Mouse (Mus musculus) CH12.LX (cell line): ENCODE data around the gene Rab42. TPM values are rescaled to one million over a fixed set of nuclear protein-coding genes. Genes with fewer than 3 reads are reported as not detected.

Source experiments
- DNase-seq: peaks from one replicate; pipeline ENCODE4 v3.0.0-alpha.2; 2013; ENCODE audit errors: extremely low read depth
- H3K27ac ChIP-seq: 2 replicates; pipeline ENCODE4 v1.5.1; 2012; ENCODE audit warnings: low read depth, mild to moderate bottlenecking, control low read depth, moderate library complexity; ENCODE audit not compliant: insufficient read depth
- H3K27me3 ChIP-seq: replicated peaks from 2 replicates; pipeline ENCODE3; 2012; ENCODE audit warnings: inconsistent platforms
- H3K36me3 ChIP-seq, 2 experiments: replicated peaks in 1 of 2; 2 replicates each; pipeline versions ENCODE3 to v1.6.1; 2012; ENCODE audit warnings: inconsistent platforms in 1 of 2, low read length in 1 of 2, mild to moderate bottlenecking in 1 of 2, mixed read lengths in 1 of 2, moderate library complexity in 1 of 2; ENCODE audit not compliant: control insufficient read depth in 1 of 2, insufficient read depth in 1 of 2
- H3K4me1 ChIP-seq, 2 experiments: 2 replicates each; pipeline ENCODE4 v1.6.1; 2012; ENCODE audit warnings: inconsistent platforms in 1 of 2, moderate library complexity in 1 of 2; ENCODE audit not compliant: insufficient read depth in 2 of 2, control insufficient read depth in 1 of 2
- H3K4me2 ChIP-seq: 2 replicates; pipeline ENCODE4 v1.6.1; 2012; ENCODE audit warnings: low read depth, mild to moderate bottlenecking, control low read depth; ENCODE audit not compliant: poor library complexity, insufficient read depth, severe bottlenecking
- H3K4me3 ChIP-seq, 3 experiments: fragments of 150-350 bp in 1 of 3; sonication (generic) in 1 of 3; replicated peaks in 1 of 3; 2 replicates each; pipeline versions ENCODE3 to v1.5.1; 2011 to 2012; ENCODE audit warnings: low read depth in 2 of 3, low read length in 2 of 3, mild to moderate bottlenecking in 2 of 3, moderate library complexity in 2 of 3, control low read depth in 1 of 3, improper control_type of control experiment in 1 of 3, inconsistent platforms in 1 of 3, mixed read lengths in 1 of 3; ENCODE audit not compliant: poor library complexity in 1 of 3
- H3K79me2 ChIP-seq: replicated peaks from 2 replicates; pipeline ENCODE4 v1.6.1; 2012; ENCODE audit warnings: mild to moderate bottlenecking, moderate library complexity; ENCODE audit not compliant: control insufficient read depth, poor library complexity, insufficient read depth, severe bottlenecking; ENCODE audit errors: extremely low read depth
- H3K9ac ChIP-seq: 2 replicates; pipeline ENCODE4 v1.6.1; 2012; ENCODE audit warnings: low read depth, mild to moderate bottlenecking, control low read depth, moderate library complexity; ENCODE audit not compliant: insufficient read depth
- H3K9me3 ChIP-seq: replicated peaks from 2 replicates; pipeline ENCODE3; 2012; ENCODE audit warnings: low read length, inconsistent platforms, mixed read lengths
- BHLHE40 ChIP-seq: IDR thresholded peaks from 2 replicates; pipeline ENCODE4 v1.6.1; 2011; ENCODE audit warnings: mild to moderate bottlenecking, low read depth, low read length, improper control_type of control experiment
- CHD1 ChIP-seq: IDR thresholded peaks from 2 replicates; pipeline ENCODE4 v1.6.1; 2012; ENCODE audit warnings: low read depth, low read length, improper control_type of control experiment, inconsistent platforms
- CHD2 ChIP-seq: IDR thresholded peaks from 2 replicates; pipeline ENCODE4 v1.6.1; 2011; ENCODE audit warnings: low read length, improper control_type of control experiment
- CTCF ChIP-seq, 2 experiments: IDR thresholded peaks in 1 of 2; conservative IDR thresholded peaks in 1 of 2; 2 replicates each; pipeline ENCODE4 v1.5.1; 2011 to 2012; ENCODE audit warnings: low read depth in 2 of 2, low read length in 2 of 2, improper control_type of control experiment in 1 of 2, inconsistent platforms in 1 of 2, mild to moderate bottlenecking in 1 of 2, moderate library complexity in 1 of 2
- E2F4 ChIP-seq: IDR thresholded peaks from 2 replicates; pipeline ENCODE4 v1.6.1; 2011; ENCODE audit warnings: low read depth, low read length, improper control_type of control experiment; ENCODE audit not compliant: insufficient replicate concordance
- ELF1 ChIP-seq: IDR thresholded peaks from 2 replicates; pipeline ENCODE4 v1.6.1; 2014; ENCODE audit warnings: low read depth, mild to moderate bottlenecking, inconsistent platforms, low read length, improper control_type of control experiment
- EP300 ChIP-seq: IDR thresholded peaks from 2 replicates; pipeline ENCODE4 v1.6.1; 2011; ENCODE audit warnings: low read length, improper control_type of control experiment
- ETS1 ChIP-seq: conservative IDR thresholded peaks from 2 replicates; pipeline ENCODE4 v1.6.1; 2012; ENCODE audit warnings: low read depth, mild to moderate bottlenecking, inconsistent platforms, low read length, improper control_type of control experiment, moderate library complexity
- HCFC1 ChIP-seq: IDR thresholded peaks from 2 replicates; pipeline ENCODE4 v1.6.1; 2012; ENCODE audit warnings: low read depth, mild to moderate bottlenecking, inconsistent platforms, low read length, improper control_type of control experiment
- IRF4 ChIP-seq: IDR thresholded peaks from 2 replicates; pipeline ENCODE4 v1.6.1; 2014; ENCODE audit warnings: low read depth, mild to moderate bottlenecking, inconsistent platforms, low read length, improper control_type of control experiment
- JUND ChIP-seq: conservative IDR thresholded peaks from 2 replicates; pipeline ENCODE4 v1.6.1; 2011; ENCODE audit warnings: low read depth, low read length, improper control_type of control experiment
- MAFK ChIP-seq: IDR thresholded peaks from 2 replicates; pipeline ENCODE4 v1.6.1; 2011; ENCODE audit warnings: low read length, improper control_type of control experiment; ENCODE audit not compliant: insufficient replicate concordance
- MAX ChIP-seq: IDR thresholded peaks from 2 replicates; pipeline ENCODE4 v1.6.1; 2011; ENCODE audit warnings: low read length, improper control_type of control experiment
- MEF2A ChIP-seq: IDR thresholded peaks from 2 replicates; pipeline ENCODE4 v1.6.1; 2014; ENCODE audit warnings: low read depth, mild to moderate bottlenecking, inconsistent platforms, low read length, improper control_type of control experiment, borderline replicate concordance
- MXI1 ChIP-seq: IDR thresholded peaks from 2 replicates; pipeline ENCODE4 v1.6.1; 2011; ENCODE audit warnings: mild to moderate bottlenecking, low read depth, low read length, improper control_type of control experiment
- MYC ChIP-seq: IDR thresholded peaks from 2 replicates; pipeline ENCODE4 v1.6.1; 2011; ENCODE audit warnings: low read depth, mild to moderate bottlenecking, improper control_type of control experiment, low read length
- NELFE ChIP-seq: IDR thresholded peaks from 2 replicates; pipeline ENCODE4 v1.6.1; 2011; ENCODE audit warnings: low read depth, low read length, improper control_type of control experiment
- NRF1 ChIP-seq: IDR thresholded peaks from 2 replicates; pipeline ENCODE4 v1.6.1; 2014; ENCODE audit warnings: low read depth, mild to moderate bottlenecking, inconsistent platforms, low read length, improper control_type of control experiment, moderate library complexity
- POLR2AphosphoS2 ChIP-seq: IDR thresholded peaks from 2 replicates; pipeline ENCODE4 v1.6.1; 2011; ENCODE audit warnings: low read depth, low read length, improper control_type of control experiment
- RAD21 ChIP-seq: IDR thresholded peaks from 2 replicates; pipeline ENCODE4 v1.6.1; 2011; ENCODE audit warnings: low read depth, mild to moderate bottlenecking, low read length, improper control_type of control experiment, moderate library complexity
- RCOR1 ChIP-seq: conservative IDR thresholded peaks from 2 replicates; pipeline ENCODE4 v1.6.1; 2012; ENCODE audit warnings: low read depth, mild to moderate bottlenecking, inconsistent platforms, low read length, improper control_type of control experiment
- SIN3A ChIP-seq: IDR thresholded peaks from 2 replicates; pipeline ENCODE4 v1.6.1; 2012; ENCODE audit warnings: low read length, improper control_type of control experiment, inconsistent platforms
- SMC3 ChIP-seq: IDR thresholded peaks from 2 replicates; pipeline ENCODE4 v1.6.1; 2011; ENCODE audit warnings: low read depth, low read length, improper control_type of control experiment
- TBP ChIP-seq: conservative IDR thresholded peaks from 2 replicates; pipeline ENCODE4 v1.6.1; 2011; ENCODE audit warnings: low read depth, low read length, improper control_type of control experiment
- TCF12 ChIP-seq: IDR thresholded peaks from 2 replicates; pipeline ENCODE4 v1.6.1; 2014; ENCODE audit warnings: low read depth, mild to moderate bottlenecking, inconsistent platforms, low read length, improper control_type of control experiment
- USF1 ChIP-seq: IDR thresholded peaks from 2 replicates; pipeline ENCODE4 v1.6.1; 2014; ENCODE audit warnings: low read depth, mild to moderate bottlenecking, inconsistent platforms, low read length, improper control_type of control experiment
- USF2 ChIP-seq: conservative IDR thresholded peaks from 2 replicates; pipeline ENCODE4 v1.6.1; 2011; ENCODE audit warnings: low read depth, low read length, improper control_type of control experiment
- ZC3H11A ChIP-seq: IDR thresholded peaks from 2 replicates; pipeline ENCODE4 v1.6.1; 2012; ENCODE audit warnings: low read depth, mild to moderate bottlenecking, inconsistent platforms, low read length, improper control_type of control experiment
- ZMIZ1 ChIP-seq: IDR thresholded peaks from 2 replicates; pipeline ENCODE4 v1.6.1; 2012; ENCODE audit warnings: low read depth, mild to moderate bottlenecking, inconsistent platforms, low read length, improper control_type of control experiment
- dilution Hi-C: fragments of 300-500 bp; cut with MboI; formaldehyde crosslinking; loops from 2 replicates; pipeline ENCODE4 v1.14.3; 2020; ENCODE audit warnings: low sequenced_read_pairs; ENCODE audit not compliant: extremely low pct_unique_long_range_greater_than_20kb, extremely low pct_ligation_motif_present
- in situ Hi-C: fragments of 300-500 bp; cut with MboI; formaldehyde crosslinking; loops from 3 replicates; pipeline ENCODE4 v1.14.3; 2019; ENCODE audit warnings: low sequenced_read_pairs, low pct_ligation_motif_present, low pct_unique_long_range_greater_than_20kb, mixed read lengths
- polyA plus RNA-seq: library from polyadenylated mRNA; unstranded; fragments of >175 nt; gene quantifications from 2 replicates; pipeline ENCODE4 v1.2.1, GENCODE M21; 2012; ENCODE audit warnings: low read depth; ENCODE audit not compliant: insufficient read length
- total RNA-seq, 2 experiments: library from RNA; depleted of rRNA; stranded (reverse); fragments of 300-350 nt in 1 of 2; fragments of >200 nt in 1 of 2; gene quantifications; 2 replicates each; pipeline ENCODE4 v1.2.3; 2012 to 2014

The Rab42 gene
- total and polyA plus RNA-seq, 3 experiments = 0.31 to 0.51 TPM; not detected in 1

GRCm38 (mm10) chr4:132274156-132274862, 28.9 kb downstream of the Rab42 start, which contains the start of gene Taf12 (continued):
- TF ChIP-seq ZC3H11A (no peak), MXI1 (peak; percentile 99), NRF1 (peak; percentile 90), TCF12 (peak; percentile 97), BHLHE40 (no peak; the same call in 1 of the 2 replicates), IRF4 (peak; percentile 35; the same call in 1 of the 2 replicates), RCOR1 (no peak), EP300 (no peak), CHD1 (no peak), POLR2AphosphoS2 (peak; percentile 89; the same call in 1 of the 2 replicates), CTCF (conservative IDR thresholded peaks at IDR 0.05 in 1 of 2, IDR thresholded peaks at IDR 0.05 in 1 of 2; ENCODE audit: low read depth in 2 of 2, low read length in 2 of 2) (no peak), RAD21 (no peak), E2F4 (no peak), ELF1 (peak; percentile 100), SMC3 (no peak), USF2 (no peak), USF1 (peak; percentile 79), MAX (peak; percentile 99), MAFK (no peak), NELFE (peak; percentile 99), ETS1 (no peak; the same call in 1 of the 2 replicates)

DNA sequence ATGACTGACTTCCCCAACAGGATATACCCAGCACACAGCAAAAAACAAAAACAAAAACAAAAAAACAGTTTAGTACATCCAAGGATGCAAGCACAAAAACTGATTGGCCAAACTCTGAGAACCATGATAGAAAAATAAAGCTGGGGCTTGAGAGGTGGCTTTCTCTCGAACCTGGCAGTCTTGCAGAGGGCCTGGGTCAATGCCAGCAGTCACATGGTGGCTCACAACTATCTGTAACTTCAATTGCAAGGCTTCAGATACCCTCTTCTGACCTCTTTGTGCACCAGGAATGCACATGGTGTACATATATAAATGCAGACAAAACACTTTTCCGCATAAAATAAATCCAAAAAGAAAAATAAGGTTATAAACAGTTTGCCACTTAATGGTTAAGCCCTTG, 30.0 kb downstream of the Rab42 start:
- Histone ChIP-seq H3K36me3 (peaks cover 3 to 9% of the 10 kb centered on the region in 2 experiments), H3K9ac (peak overlapping the region; percentile 99), H3K9me3 (no peaks in the 10 kb centered on the region), H3K27me3 (no peaks in the 10 kb centered on the region), H3K4me2 (peak overlapping the region; percentile 97), H3K79me2 (peaks cover 12% of the 10 kb centered on the region), H3K4me1 (peaks cover 3 to 42% of the 10 kb centered on the region in 2 experiments; a peak in 3 of 4 replicates), H3K4me3 (peak overlapping the region; percentile 31 to 91 (median 78)), H3K27ac (no peak overlapping the region)
- TF ChIP-seq SIN3A (no peak), TBP (no peak), MYC (peak; percentile 74), JUND (no peak), ELF1 (no peak), BHLHE40 (no peak), MEF2A (no peak), MAFK (no peak), HCFC1 (no peak), NELFE (no peak), EP300 (no peak), USF1 (0 out of 2 replicates have a peak, but pooled peaks have one; percentile 6), CHD2 (no peak), MAX (peak; percentile 50; the same call in 1 of the 2 replicates), ZMIZ1 (peak; percentile 54; the same call in 1 of the 2 replicates)
- DNase-seq = no peak
- dilution Hi-C loops (no loop called here), in situ Hi-C loops (no loop called here)
